Mouse (Mus musculus): ENCODE measurements at regions not wholly inside any gene's neighbourhood (a gene's known extent, or its start where the extent isn't known, plus 50 kb on each side); places are given as distances from the start of the nearest gene placed in this dataset.

DNA sequence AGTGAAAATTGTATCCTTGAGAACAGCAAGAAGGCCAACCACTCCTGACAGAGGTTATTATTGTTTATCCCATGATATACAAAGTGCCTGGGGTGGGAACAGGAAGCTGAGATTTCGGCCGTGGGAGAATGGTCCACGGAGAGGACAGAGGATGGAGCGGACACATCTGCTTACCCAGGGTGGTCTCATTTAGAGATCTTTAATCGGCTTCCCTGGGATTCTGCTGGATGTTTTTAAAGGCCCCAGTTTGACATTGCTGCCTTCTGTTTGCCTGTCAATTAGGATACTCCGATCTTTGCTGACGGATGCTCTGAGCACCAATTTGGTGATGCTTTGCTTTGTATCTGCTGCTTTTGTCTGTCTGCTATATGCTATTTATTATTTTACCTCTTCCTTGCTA, 803.5 kb downstream of the Tmem132b start:
- DNase-seq (ENCODE audit: low spot score): no peak

DNA sequence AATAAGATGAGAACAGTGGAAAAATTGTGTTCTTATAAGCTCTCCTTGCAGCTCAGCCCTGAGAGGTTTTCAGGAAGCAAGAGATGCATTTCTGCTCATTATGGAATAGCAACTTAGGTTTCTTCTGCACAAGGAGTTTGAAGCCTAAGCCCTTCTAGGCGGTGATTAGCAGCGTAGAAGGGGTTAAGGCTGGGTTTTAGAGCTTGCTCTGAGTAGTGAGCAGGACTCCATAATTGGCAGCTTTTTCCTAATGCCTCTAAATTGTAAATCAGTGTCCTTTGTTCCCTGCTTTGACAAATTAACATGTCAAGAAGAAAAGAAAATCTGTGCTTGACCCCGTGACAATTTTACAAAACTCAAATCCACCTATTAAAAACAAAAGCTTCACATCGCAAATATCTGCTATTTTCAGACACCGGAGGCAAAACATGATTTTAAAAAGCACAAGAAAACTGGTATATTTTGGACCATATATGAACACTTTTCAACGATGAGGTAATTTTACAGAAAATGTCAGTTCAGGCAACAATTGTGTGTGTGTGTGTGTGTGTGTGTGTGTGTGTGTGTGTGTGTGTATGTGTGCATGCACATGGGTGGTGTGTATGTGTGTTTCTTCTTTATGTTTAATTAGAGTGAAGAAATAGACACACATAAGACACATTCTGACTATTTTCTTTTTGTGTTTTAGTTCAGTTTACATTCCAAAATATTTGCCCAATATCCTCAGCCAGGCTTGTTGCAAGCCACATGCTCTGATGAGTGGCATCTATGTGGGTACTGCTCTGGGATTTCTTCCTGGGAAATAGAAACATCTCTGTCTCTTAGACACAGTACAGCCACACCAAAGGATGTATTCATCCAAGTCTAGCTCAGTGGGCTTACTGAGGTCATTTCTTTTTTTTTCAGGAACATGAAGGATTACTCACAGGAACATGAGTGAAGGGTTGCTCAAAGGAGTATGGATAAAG, 804.3 kb downstream of the Tmem132b start:
- DNase-seq (ENCODE audit: low spot score): no peak

DNA sequence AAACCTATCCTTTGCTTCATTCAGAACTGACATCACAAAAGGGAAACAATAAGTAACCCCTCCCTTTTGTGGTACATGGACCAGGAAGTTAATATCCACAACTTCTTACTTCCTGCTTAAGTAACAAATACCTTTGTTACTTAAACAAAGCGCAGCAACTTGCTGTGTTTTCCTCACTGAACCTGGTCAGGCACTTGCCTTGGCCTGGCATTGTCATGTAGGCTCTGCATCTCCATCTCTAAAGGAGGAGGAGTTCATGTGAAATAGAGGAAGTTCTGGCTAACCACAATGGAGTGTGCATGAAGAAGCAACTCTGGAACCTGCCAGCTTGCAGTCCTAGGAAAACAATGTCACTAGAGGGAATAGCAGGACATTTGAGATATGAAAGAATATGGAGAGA, 806.3 kb downstream of the Tmem132b start:
- no peak for DNase-seq (ENCODE audit: low spot score)

GRCm38 (mm10) chr5:126343570-126343969, 812.0 kb downstream of the Tmem132b start:
- no peak for DNase-seq (ENCODE audit: low spot score)

DNA sequence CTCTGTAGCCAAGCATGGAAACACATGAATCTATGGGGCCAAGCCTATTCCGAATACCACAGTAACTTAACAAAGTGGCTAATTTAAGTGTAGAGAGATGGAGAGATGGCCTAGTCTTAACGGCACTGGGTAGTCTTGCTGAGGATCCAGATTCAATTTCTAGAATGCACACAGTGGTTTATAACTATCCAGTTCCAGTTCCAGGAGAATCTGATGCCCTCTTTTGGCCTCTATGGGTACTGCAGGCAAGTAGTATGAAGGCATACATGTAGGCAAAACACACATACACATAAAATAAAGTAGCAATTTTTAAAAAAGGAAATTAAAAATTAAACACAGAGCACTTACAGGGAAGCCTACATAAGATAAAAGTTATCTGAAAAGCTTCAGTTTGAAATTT, 819.4 kb downstream of the Tmem132b start:
- no peak for DNase-seq (ENCODE audit: low spot score)

- no peak for DNase-seq (ENCODE audit: low spot score)
These were observed 837.9 kb downstream of the Tmem132b start for GRCm38 (mm10) chr5:126369436-126369835.

DNA sequence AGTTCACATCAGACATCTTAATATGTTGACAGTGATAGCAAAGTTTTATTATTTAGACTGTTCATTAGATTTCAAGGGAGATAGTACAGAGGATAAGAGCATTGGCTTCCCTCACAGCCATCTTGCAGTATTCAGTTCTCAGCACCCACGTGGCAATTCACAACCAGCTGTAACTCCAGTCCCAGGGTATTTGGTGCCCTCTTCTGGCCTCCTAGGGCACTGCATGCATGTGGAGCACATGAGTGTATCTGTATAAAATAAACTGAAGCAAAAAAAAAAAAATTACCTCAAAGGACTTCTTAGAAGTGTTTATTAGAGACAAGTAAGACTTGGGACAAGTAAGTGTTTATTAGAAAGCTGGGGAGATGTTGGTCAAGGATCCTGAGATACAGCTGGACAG, 849.3 kb upstream of the Tmem132c start:
- DNase-seq (ENCODE audit: low spot score): no peak

DNA sequence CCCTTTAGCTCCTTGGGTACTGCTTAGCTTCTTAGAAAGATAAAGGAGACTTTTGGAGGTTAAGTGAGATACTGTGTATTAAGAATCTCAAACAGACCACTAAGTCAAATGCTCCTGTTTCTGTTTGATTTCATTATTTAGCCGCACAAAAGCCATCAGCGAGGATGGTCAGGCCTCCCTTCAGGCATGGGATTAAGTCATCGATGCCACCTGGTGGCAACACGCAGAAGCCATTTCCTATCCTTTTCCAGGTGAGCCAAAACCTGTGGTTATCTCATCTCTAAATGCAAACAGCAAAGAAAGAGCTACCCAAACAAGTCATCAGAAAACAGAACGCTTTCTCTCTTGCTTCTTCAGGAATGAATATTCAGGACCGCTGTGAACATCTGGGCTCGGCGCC, 846.3 kb upstream of the Tmem132c start:
- DNase-seq (ENCODE audit: low spot score): no peak

DNA sequence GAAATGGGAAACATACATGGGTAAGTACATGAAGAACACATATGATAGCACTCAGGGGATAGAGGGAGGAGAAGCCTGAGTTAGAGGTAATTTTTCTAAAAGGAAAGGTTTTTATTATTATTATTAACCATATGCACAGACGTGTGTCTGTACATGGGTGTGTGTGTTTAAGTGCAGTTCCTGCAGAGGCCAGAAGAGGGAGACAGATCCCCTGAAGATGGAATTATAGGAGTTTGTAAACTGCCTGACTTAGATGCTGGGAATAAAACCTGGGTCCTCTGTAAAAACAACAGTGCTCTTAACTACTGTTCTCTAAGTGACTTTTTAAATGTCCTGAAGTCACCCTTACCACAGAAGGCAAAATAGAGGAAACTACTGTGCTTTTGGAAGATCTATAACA, 809.9 kb upstream of the Tmem132c start:
- no peak for DNase-seq (ENCODE audit: low spot score)

DNA sequence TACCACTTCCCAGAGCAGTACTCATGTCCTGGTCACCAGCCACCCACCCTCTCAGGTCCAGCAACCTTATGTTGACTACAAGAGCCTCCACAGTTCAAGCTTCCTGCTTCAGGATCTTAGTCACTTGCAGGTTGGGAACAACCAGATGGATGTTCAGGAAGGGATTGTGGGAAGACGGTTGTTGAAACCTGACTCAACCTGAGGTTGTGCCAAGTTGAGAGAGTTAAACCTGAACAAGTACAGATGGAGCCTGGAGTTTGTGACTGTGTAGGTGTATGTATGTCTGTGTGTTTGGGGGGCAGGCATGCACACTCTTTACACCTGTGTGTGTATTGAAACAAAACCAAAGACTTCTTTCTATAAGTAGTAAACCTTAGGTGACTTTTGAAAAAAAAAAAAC, 802.9 kb upstream of the Tmem132c start:
- DNase-seq (ENCODE audit: low spot score): no peak

DNA sequence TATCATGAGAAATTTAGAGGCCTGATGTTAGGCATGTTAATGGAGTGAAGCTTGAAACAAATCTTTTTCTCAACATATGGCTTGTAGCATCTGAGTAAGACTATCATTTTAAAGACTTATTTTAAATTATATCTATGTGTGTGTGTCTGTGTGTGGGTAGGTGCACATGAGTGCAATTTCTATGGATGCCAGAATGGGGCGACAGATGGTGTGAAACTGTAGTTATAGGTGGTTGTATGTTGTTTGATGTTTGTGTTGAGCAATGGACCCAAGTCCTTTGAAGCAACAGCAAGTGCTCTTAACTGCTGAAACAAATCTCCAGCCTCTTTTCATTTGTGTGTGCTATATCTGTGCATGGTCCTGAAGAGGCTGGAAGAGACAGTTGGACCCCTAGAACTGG, 801.1 kb upstream of the Tmem132c start:
- no peak for DNase-seq (ENCODE audit: low spot score)

DNA sequence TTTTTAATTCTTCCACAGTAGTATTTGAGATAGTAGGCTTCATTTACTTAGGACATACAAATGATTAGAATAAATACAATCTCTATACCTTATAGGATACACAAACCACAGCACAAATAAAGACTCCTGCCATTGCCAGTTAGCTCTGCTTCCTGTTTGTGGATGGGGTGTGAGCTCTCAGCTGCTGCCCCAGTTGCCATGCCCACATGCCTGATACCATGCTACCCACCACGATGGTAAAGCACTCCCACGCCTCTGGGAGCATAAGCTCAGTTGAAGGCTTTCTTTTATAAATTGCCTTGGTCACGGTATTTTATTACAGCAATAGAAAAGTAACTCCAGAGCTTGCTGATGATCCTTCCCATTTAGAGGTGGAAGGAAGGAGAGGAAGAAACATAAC, 765.8 kb upstream of the Tmem132c start:
- DNase-seq (ENCODE audit: low spot score): no peak

DNA sequence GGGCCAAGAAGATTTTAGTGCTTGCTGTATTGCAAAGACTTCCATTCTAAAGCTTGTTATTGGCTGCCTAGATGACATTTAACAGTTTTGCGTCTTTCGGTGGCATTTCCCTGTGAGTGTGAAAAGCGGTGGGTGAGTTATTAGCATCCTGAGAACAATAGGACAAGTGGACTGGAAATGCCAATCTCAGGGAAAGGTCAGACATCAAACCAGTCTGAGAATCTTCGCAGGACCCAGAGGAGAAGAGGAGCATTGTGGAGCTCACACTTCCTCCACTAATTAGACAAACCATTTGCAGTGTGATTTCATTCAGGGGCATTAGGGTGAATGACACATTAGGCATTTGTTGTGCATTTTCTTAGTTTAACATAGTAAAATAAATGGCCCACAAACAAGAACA, 719.5 kb upstream of the Tmem132c start:
- DNase-seq (ENCODE audit: low spot score): no peak

DNA sequence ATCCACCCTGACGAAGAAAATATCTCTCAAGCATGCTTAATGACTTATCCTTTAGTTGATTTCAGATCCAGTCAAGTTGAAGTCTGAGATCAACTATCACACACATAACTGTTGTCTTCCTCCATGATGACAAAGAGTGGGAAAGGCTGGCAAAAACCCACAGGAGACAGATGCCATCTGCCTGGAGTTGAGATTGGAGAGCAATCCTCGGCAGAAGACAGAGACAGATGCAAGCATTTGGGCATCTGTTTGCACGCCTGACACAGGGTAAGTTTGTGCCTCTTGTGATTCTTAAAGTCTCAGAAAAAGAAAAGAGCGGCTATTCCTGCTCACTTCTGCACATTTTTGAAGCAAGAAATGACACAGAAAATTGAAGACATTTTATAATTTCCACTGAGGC, 715.7 kb upstream of the Tmem132c start:
- no peak for DNase-seq (ENCODE audit: low spot score)

DNA sequence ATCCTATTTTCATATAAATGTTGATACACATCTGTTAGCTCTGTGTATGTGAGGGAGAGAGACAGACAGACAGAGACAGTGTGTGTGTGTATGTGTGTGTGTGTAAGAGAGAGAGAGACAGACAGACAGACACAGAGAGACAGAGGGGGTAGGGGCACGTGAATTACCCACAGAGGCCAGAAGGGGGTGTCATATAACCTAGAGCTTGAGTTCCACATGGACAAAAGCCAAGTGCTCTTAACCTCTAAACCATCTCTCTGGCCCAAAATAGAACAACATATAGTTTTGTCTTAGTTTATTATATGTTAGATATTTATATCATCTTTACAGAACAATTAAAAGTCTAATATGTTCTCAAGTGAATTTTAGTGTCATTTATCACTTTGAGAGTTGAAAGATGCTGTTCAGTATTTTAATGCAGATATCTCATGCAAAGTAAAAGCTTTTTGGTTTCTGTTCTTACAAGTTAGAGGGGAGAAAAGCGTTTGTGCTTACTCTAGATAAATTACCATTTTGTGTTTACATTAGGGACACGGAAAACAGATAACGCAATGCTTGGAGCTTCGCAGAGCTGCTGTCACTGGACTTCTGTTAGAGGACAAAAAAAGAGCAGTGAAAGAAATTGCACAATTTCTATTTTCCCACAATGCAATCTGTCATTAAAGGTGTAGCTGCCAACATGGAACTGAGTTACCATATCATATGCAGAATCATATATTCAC, 710.6 kb upstream of the Tmem132c start:
- no peak for DNase-seq (ENCODE audit: low spot score)

- no peak for DNase-seq (ENCODE audit: low spot score)
These were observed 710.1 kb upstream of the Tmem132c start for GRCm38 (mm10) chr5:126531528-126531894.

DNA sequence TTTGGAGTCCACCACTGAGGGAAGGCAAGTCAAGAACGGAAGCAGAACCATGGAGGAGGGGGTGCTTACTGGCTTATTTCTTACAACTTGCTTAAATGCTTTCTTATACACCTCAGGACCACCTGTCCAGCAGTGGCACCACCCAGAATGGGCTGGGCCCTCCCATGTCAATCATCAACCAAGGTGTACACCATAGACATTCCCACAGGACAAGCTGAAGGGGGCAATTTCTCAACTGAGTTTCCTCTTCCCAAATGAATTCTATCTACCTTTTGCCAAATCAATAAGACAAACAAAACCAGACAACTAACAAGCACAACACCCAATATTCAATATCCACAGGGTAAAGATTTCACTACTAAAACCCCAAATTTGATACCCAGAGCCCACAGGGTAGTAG, 709.6 kb upstream of the Tmem132c start:
- no peak for DNase-seq (ENCODE audit: low spot score)

DNA sequence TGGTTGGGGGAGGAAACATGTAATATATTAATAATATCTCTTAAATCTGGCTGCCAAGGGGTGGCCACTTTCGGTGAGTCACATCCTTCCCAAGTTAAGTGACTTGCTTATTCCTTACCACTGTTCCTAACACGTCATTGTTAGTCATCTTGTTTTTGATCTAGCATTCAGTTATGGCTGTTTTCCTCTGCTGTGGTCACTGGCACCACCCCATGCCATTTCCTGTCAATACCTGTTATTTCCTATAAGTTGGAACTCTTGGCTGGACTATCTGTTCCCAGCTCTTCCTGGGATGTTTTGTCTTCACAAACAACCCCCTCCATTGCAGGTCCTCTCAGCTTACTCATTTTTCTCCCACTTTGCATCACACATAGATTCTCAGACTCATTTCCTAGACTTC, 703.5 kb upstream of the Tmem132c start:
- no peak for DNase-seq (ENCODE audit: low spot score)

GRCm38 (mm10) chr5:126544261-126544976, 697.2 kb upstream of the Tmem132c start:
- no peak for DNase-seq (ENCODE audit: low spot score)

DNA sequence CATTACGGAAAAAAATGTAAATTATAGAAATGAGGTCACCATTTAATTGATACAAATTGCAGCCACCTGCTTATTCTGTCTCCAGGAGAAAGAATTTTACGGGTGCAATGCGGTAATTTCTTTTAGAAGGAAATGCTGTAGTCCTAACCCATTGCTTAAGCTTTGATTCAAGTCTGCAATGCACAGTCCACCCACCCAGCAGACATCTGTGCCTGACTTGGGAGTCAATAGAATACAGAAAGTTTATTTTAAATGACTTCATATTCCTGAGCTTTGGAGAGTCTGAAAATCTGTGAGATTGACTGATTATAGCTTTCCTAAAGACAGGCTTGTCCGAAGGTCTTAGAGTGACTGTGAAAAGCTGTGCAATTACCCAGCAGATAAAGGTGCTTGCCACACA, 693.8 kb upstream of the Tmem132c start:
- DNase-seq (ENCODE audit: low spot score): no peak

GRCm38 (mm10) chr5:126551676-126552075, 689.9 kb upstream of the Tmem132c start:
- no peak for DNase-seq (ENCODE audit: low spot score)

- no peak for DNase-seq (ENCODE audit: low spot score)
These were observed 682.6 kb upstream of the Tmem132c start for GRCm38 (mm10) chr5:126559011-126559410.

Measured in gastrocnemius, adult 18-20 months (tissue).